Mouse (Mus musculus): ENCODE measurements at regions not wholly inside any gene's neighbourhood (a gene's known extent, or its start where the extent isn't known, plus 50 kb on each side); places are given as distances from the start of the nearest gene placed in this dataset.

- in situ Hi-C loops (cut with MboI; ENCODE audit: low pct_unique_long_range_greater_than_20kb in 1 of 2, low sequenced_read_pairs in 2 of 2, unreplicated experiment in 1 of 2), result loop anchor here in 1 of 2 experiments (25.0 kb wide), 1 partner anchor 255 kb away; no protein-coding TSS in a partner anchor
Observed at GRCm38 (mm10) chr2:95232135-95232772, 794.3 kb upstream of the Api5 start.

GRCm38 (mm10) chr2:95231739-95232134 lies 793.8 kb upstream of the Api5 start:
- in situ Hi-C loops (cut with MboI; ENCODE audit: low pct_unique_long_range_greater_than_20kb in 1 of 2, low sequenced_read_pairs in 2 of 2, unreplicated experiment in 1 of 2), result loop anchor here in 1 of 2 experiments (25.0 kb wide), 1 partner anchor 256 kb away; no protein-coding TSS in a partner anchor

GRCm38 (mm10) chr2:95229386-95229785 lies 791.5 kb upstream of the Api5 start:
- in situ Hi-C loops (cut with MboI; ENCODE audit: low pct_unique_long_range_greater_than_20kb in 1 of 2, low sequenced_read_pairs in 2 of 2, unreplicated experiment in 1 of 2), result loop anchor here in 1 of 2 experiments (25.0 kb wide), 1 partner anchor 258 kb away; no protein-coding TSS in a partner anchor

- in situ Hi-C loops (cut with MboI; ENCODE audit: low pct_unique_long_range_greater_than_20kb in 1 of 2, low sequenced_read_pairs in 2 of 2, unreplicated experiment in 1 of 2), result no loop called here
Observed at GRCm38 (mm10) chr2:95210216-95210941, 772.4 kb upstream of the Api5 start.
